ENCODE assay signal across 8 mouse cellular contexts in genomic region chr16:16303888-16304287, GRCm38 (mm10). TPM values are rescaled to one million over a fixed set of nuclear protein-coding genes. Genes with fewer than 3 reads are reported as not detected.
DNase-seq lines count a peak whose midpoint lies in the region; TF ChIP-seq lines count a peak whose summit lies in the region.

No protein-coding gene starts in this region.

- no peak for TF ChIP-seq CTCF in liver, adult 2 months (IDR thresholded peaks at IDR 0.05; ENCODE audit: low read depth, low read length)

- no peak overlapping the region for H3K9ac ChIP-seq in liver, adult 2 months (ENCODE audit: low read depth, low read length)

- TF ChIP-seq POLR2A in liver, adult 2 months (IDR thresholded peaks at IDR 0.05; ENCODE audit: extremely low read depth, insufficient read depth, low read length): no peak

- no peak for DNase-seq in liver, adult 2 months (ENCODE audit: extremely low read depth, low read depth, low spot score)
- DNase-seq in liver: no peak
- DNase-seq in embryo, embryonic 10.5 days (ENCODE audit: low spot score): peak; percentile 62
- DNase-seq in limb, embryonic 10.5 days (ENCODE audit: low spot score): no peak
- peak; percentile 18 for DNase-seq in splenic B cell, adult 2 months (ENCODE audit: low read depth, low spot score)
- DNase-seq in left cerebral cortex, adult 18-20 months (ENCODE audit: low spot score in 2 of 2): no peak
- no peak for DNase-seq in kidney, postnatal 36 days
- no peak for DNase-seq in frontal cortex, postnatal 25 days (ENCODE audit: low spot score in 2 of 2)

- H3K27me3 ChIP-seq in liver, adult 2 months (ENCODE audit: control insufficient read depth, insufficient read depth, low read length): no peaks in the 10 kb centered on the region
- no peaks in the 10 kb centered on the region for H3K27me3 ChIP-seq in limb, embryonic 10.5 days (ENCODE audit: low read depth, poor library complexity, severe bottlenecking)
- no peaks in the 10 kb centered on the region for H3K27me3 ChIP-seq in splenic B cell, adult 2 months (ENCODE audit: control insufficient read depth, insufficient read depth, low read length, poor library complexity, severe bottlenecking)

- WGBS in liver, adult 2 months: 22% methylated on average over 7 of the region's 7 CpGs
- 20% methylated on average over 7 of the region's 7 CpGs for WGBS in limb, embryonic 10.5 days

- H3K36me3 ChIP-seq in liver, adult 2 months (ENCODE audit: control insufficient read depth, insufficient read depth, low read length): peaks cover 19% of the 10 kb centered on the region
- H3K36me3 ChIP-seq in limb, embryonic 10.5 days: peaks cover 32% of the 10 kb centered on the region
- H3K36me3 ChIP-seq in splenic B cell, adult 2 months (ENCODE audit: control insufficient read depth, insufficient read depth, low read length, poor library complexity, severe bottlenecking): no peaks in the 10 kb centered on the region

- H3K27ac ChIP-seq in liver, adult 2 months (replicated peaks; ENCODE audit: insufficient read depth, low read depth, low read length): no peak overlapping the region
- peak overlapping the region; percentile 96 for H3K27ac ChIP-seq in limb, embryonic 10.5 days

- no peaks in the 10 kb centered on the region for H3K79me2 ChIP-seq in liver, adult 2 months (ENCODE audit: control insufficient read depth, insufficient read depth, low read length)

- H3K4me3 ChIP-seq in liver, adult 2 months (ENCODE audit: insufficient read depth, low read depth, low read length): peak overlapping the region; percentile 89; the same call in 1 of the 2 replicates
- peak overlapping the region; percentile 95 for H3K4me3 ChIP-seq in limb, embryonic 10.5 days

- no peaks in the 10 kb centered on the region for H3K9me3 ChIP-seq in limb, embryonic 10.5 days (replicated peaks)

- peaks cover 4% of the 10 kb centered on the region; the same call in 1 of the 2 replicates for H3K4me1 ChIP-seq in liver, adult 2 months (ENCODE audit: control insufficient read depth, insufficient read depth, low read length)
- peaks cover 12% of the 10 kb centered on the region for H3K4me1 ChIP-seq in limb, embryonic 10.5 days

RNA-seq across cellular contexts. Expression of gene Yars2, which starts 1.1 kb away (rescaled TPM):
- 17.5 and 18.9 TPM in 2 replicates for total RNA-seq in liver, adult 2 months (2014; rRNA removed)
- polyA plus RNA-seq in liver, adult 2 months (2012; rRNA removed): 28.0 and 32.3 TPM in 2 replicates
- 48.7 and 51.5 TPM in 2 replicates for polyA plus RNA-seq in limb, embryonic 10.5 days (2016; fragmentation: Nextera tagmentation; extraction: Ambion mirVana)
- 10 to 100 TPM; 24.6 to 25.6 TPM for total RNA-seq in left cerebral cortex, adult 18-20 months (2021)

RNA-seq across cellular contexts. Expression of gene Dnm1l, which starts 54.9 kb away (rescaled TPM):
- total RNA-seq in liver, adult 2 months (2014; rRNA removed): 29.5 and 30.5 TPM in 2 replicates
- 5.0 TPM in 2 replicates for polyA plus RNA-seq in liver, adult 2 months (2012; rRNA removed)
- 46.9 and 53.4 TPM in 2 replicates for polyA plus RNA-seq in limb, embryonic 10.5 days (2016; fragmentation: Nextera tagmentation; extraction: Ambion mirVana)
- total RNA-seq in left cerebral cortex, adult 18-20 months (2021): 100 to 1,000 TPM; 206 to 217 TPM

Comparison
In these comparisons a context has a peak if more than half of its experiments do, and no peak if none do; other contexts are left out.
1. DNase-seq: peak in embryo, embryonic 10.5 days (single experiment) and splenic B cell, adult 2 months (single experiment); none in liver, adult 2 months (single experiment), liver (single experiment), limb, embryonic 10.5 days (single experiment), left cerebral cortex, adult 18-20 months (0 of 2), kidney, postnatal 36 days (0 of 2) and frontal cortex, postnatal 25 days (0 of 2).